Mouse (Mus musculus) brain, embryonic 14.5 days (tissue): ENCODE data around the gene Lrrc56.

Experiments
- CTCF ChIP-seq: fragments of 200-500 bp; IDR thresholded peaks from 2 replicates; pipeline ENCODE4 v1.5.1; 2012; ENCODE audit warnings: inconsistent platforms, mild to moderate bottlenecking, moderate library complexity, borderline replicate concordance; ENCODE audit not compliant: insufficient read depth, insufficient read length; ENCODE audit errors: extremely low read depth
- POLR2A ChIP-seq: fragments of 200-500 bp; IDR thresholded peaks from 2 replicates; pipeline ENCODE4 v1.6.1; 2012; ENCODE audit warnings: mild to moderate bottlenecking, inconsistent platforms, borderline replicate concordance; ENCODE audit not compliant: poor library complexity, insufficient read depth, insufficient read length, severe bottlenecking; ENCODE audit errors: extremely low read depth

DNA sequence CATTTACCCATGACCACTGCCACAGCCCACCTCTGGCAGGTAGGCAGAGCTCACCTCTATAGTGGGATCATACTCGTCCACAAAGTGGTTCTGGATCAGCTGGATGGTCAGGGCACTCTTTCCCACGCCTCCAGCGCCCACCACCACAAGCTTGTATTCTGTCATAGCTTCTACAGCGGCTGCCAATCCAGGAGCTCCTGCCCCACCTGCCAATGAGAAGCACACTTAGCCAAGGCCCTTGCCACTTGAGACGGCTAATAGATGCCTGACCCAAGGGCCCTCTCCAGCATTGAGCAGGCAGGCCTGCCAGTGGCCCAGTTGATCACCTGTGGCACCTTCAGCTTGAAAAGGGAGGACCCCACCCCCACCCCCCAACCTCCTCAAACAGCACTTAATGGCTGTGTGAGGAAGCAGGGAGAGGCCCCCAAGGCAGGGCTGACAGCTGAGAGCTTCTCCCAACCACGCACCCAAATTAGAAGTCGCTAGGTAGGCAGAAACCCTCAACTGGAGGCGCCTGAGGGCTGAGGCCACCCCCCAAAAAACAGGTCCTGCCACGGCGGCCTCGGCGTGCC lies 1.1 kb upstream of the Lrrc56 start:
- TF ChIP-seq CTCF, result no peak
- TF ChIP-seq POLR2A, result no peak
